Mouse (Mus musculus) CH12.LX (cell line): ENCODE measurements at regions not wholly inside any gene's neighbourhood (a gene's known extent, or its start where the extent isn't known, plus 50 kb on each side); places are given as distances from the start of the nearest gene placed in this dataset.

Experiments
- CTCF ChIP-seq, 2 experiments: IDR thresholded peaks in 1 of 2; conservative IDR thresholded peaks in 1 of 2; 2 replicates each; pipeline ENCODE4 v1.5.1; 2011 to 2012; ENCODE audit warnings: low read depth in 2 of 2, low read length in 2 of 2, improper control_type of control experiment in 1 of 2, inconsistent platforms in 1 of 2, mild to moderate bottlenecking in 1 of 2, moderate library complexity in 1 of 2
- ELF1 ChIP-seq: IDR thresholded peaks from 2 replicates; pipeline ENCODE4 v1.6.1; 2014; ENCODE audit warnings: low read depth, mild to moderate bottlenecking, inconsistent platforms, low read length, improper control_type of control experiment
- EP300 ChIP-seq: IDR thresholded peaks from 2 replicates; pipeline ENCODE4 v1.6.1; 2011; ENCODE audit warnings: low read length, improper control_type of control experiment
- POLR2A ChIP-seq: IDR thresholded peaks from 2 replicates; pipeline ENCODE4 v1.6.1; 2011; ENCODE audit warnings: low read depth, mild to moderate bottlenecking, improper control_type of control experiment, low read length
- SIN3A ChIP-seq: IDR thresholded peaks from 2 replicates; pipeline ENCODE4 v1.6.1; 2012; ENCODE audit warnings: low read length, improper control_type of control experiment, inconsistent platforms
- TBP ChIP-seq: conservative IDR thresholded peaks from 2 replicates; pipeline ENCODE4 v1.6.1; 2011; ENCODE audit warnings: low read depth, low read length, improper control_type of control experiment

DNA sequence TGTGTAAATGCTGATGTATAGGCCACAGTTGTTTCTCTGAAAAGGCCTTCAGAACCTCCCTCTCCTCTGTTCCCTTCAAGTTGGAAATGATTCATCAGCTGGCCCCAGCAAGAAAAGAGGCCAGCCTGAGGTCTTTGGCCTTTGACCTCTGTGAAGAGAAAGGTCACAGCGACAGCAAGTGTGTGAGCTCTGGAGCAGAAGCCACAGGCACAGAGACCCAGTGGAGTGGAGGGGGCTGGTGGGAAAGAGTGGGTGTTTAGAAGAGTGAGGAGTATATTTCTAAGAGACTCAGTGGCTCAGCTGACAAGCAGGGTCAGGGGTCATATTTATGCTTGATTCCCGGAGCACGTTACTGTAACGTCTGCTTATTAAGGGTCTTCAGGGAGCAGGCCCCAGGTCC is 479.5 kb upstream of the Nr2f2 start:
- TF ChIP-seq SIN3A = no peak
- TF ChIP-seq POLR2A = no peak
- TF ChIP-seq ELF1 = no peak
- TF ChIP-seq EP300 = no peak
- TF ChIP-seq CTCF (conservative IDR thresholded peaks at IDR 0.05 in 1 of 2, IDR thresholded peaks at IDR 0.05 in 1 of 2; ENCODE audit: low read depth in 2 of 2, low read length in 2 of 2) = no peak
- no peak for TF ChIP-seq TBP
